Mouse (Mus musculus) left cerebral cortex, postnatal 10 days (tissue): Measurements from ENCODE around the gene Eipr1. TPM values are rescaled to one million over a fixed set of nuclear protein-coding genes. Genes with fewer than 3 reads are reported as not detected.
"Not testable (repeated sequence)": the region's sequence is repeated elsewhere in the genome, so short reads cannot be mapped to it uniquely, and the experiment has no call there.

Experiments
- DNase-seq, 2 experiments: peaks; one replicate each; pipeline ENCODE4 v3.0.0; 2021 to 2022; ENCODE audit warnings: low spot score in 2 of 2, mixed read lengths in 1 of 2; ENCODE audit errors: extremely low spot score in 1 of 2
- intact Hi-C: fragments of 180-260 bp; cut with DNase I; formaldehyde crosslinking; loops from one replicate; pipeline ENCODE4 v1.15.1; 2025
- total RNA-seq, 2 experiments: library from RNA; stranded (reverse); gene quantifications; 2 replicates each; pipeline ENCODE4 v1.2.3; 2021

Gene Eipr1
- total RNA-seq, 2 experiments from 2014 or later = 51.4 to 57.0 TPM

- intact Hi-C loops = no loop called here
- no peak for DNase-seq
These were observed 153.9 kb downstream of the Eipr1 start for GRCm38 (mm10) chr12:28905486-28905885.

DNA sequence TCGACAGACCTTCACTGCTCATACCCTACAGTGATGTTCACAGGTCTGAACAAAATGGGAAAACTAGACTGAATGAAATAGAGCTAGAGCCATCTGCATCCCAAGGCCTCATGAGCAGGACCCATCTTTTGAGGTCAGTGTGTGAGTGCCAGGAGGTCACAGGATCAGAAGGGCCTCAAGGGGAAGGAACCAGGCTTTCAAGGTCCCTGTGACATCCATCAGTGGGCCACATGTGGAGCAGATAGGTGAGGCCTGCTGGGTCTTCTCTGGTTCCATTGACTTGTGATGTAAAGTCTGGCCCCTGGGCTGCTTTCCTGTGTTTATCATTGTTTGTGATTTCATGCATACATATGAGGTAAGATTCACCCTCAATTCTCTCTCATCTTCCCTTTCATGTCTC, 154.4 kb downstream of the Eipr1 start:
- DNase-seq = no peak
- intact Hi-C loops = no loop called here

- intact Hi-C loops = no loop called here
- no peak for DNase-seq
These were observed 155.2 kb downstream of the Eipr1 start for GRCm38 (mm10) chr12:28906809-28907297.

- intact Hi-C loops = no loop called here
- DNase-seq = no peak
These were observed 156.2 kb downstream of the Eipr1 start for GRCm38 (mm10) chr12:28907814-28908213.

DNA sequence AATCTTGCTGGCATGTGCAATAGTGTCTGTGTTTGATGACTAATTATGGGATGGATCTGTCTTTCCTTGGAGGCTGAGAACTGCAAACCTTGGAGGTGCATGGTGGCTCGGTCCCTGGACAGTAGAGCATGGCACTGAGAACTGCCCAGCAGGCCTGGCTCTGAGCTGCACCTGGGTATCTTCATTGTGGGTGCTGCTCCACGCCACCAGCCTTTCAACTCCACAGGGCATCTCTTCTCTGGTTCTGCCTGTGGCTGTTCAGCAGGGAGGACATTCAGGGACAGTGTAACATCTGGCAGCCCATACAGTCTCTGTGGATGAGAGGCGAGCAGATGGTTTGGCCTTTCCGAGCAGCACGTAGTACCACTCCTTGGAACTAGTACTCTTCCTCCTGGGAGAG, 158.2 kb downstream of the Eipr1 start:
- intact Hi-C loops = no loop called here
- no peak for DNase-seq

DNA sequence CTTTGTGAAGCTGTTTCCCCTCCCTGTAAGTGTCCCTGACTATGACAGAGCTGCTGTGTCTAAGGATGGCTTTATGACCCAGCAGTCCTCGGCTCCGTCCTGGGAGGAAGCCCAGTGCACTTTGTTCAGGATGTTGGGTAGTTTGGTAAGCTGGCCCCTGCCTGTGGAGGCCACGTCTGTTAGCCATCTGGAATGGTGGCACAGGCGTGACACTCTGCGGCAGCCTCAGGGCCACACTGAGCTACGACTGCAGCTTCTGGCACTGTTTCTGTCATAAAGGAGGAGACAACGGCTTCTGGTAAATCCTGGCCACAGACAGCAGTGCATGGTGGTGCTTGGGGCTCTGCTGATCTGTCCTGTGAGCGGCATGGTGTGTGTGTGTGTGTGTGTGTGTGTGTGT, 159.0 kb downstream of the Eipr1 start:
- intact Hi-C loops = no loop called here
- DNase-seq = no peak

DNA sequence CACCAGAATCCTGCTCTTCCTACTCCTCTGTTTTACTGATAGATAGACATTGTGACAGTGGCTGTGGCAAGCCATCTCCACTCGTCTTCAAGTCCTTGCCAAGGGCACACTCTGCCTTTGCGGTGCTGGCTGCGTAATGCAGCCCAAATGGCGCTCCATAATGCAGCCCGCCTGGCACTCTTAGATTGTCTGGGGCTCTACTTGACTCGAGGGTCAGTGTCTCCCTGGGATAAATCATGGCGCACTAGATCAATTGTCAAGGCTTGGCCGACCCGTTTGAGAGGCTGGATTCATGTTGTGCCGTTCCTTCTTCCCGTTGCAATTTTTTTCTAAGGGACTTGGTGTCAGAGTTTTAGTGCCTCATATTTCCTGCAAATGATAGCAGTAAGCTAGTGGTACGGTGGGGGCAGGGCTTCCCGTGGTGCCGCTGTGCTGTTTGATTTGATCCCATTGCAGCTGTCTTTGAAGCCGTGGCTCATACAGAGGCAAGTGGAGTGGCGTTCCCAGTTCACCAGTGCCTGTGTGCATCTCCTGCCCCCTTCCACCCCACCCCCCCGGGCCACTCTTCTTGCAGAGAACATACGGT, 160.8 kb downstream of the Eipr1 start:
- DNase-seq = no peak
- intact Hi-C loops = no loop called here

GRCm38 (mm10) chr12:28913099-28913498, 161.5 kb downstream of the Eipr1 start:
- DNase-seq = no peak
- intact Hi-C loops = no loop called here

- intact Hi-C loops, DNase-seq: not testable (repeated sequence)
These were observed 162.5 kb downstream of the Eipr1 start for GRCm38 (mm10) chr12:28914056-28914455.

Other genes with a start within 250 kb of the Eipr1 start
- gene Dcdc2c, start 199.4 kb upstream of the Eipr1 start, total RNA-seq = under 1 TPM; 0.45 to 0.88 TPM
- under 1 TPM; 0.60 to 0.85 TPM for gene Allc, start 169.3 kb upstream of the Eipr1 start, total RNA-seq
- gene Colec11, start 128.4 kb upstream of the Eipr1 start, total RNA-seq = under 1 TPM; 0.41 to 0.47 TPM
- 100 to 1,000 TPM; 325 to 344 TPM for gene Rps7, start 115.8 kb upstream of the Eipr1 start, total RNA-seq
- gene Rnaseh1, start 102.2 kb upstream of the Eipr1 start, total RNA-seq = 10 to 100 TPM; 10.9 to 12.6 TPM
- gene Adi1, start 76.6 kb upstream of the Eipr1 start, total RNA-seq = 10 to 100 TPM; 11.9 to 15.9 TPM
- gene Trappc12, start 1.3 kb upstream of the Eipr1 start, total RNA-seq = 10 to 100 TPM; 51.2 to 52.9 TPM